Mouse (Mus musculus) stomach, embryonic 16.5 days (tissue): ENCODE data around the gene Ephb6. TPM values are rescaled to one million over a fixed set of nuclear protein-coding genes. Genes with fewer than 3 reads are reported as not detected.
A peak's percentile ranks its signal among the peaks of the same experiment; 100 is the strongest.

Experiments used
- ATAC-seq: fragments of 200-750 bp; cut with Nextera tagmentation; 2 replicates; pipeline ENCODE4 v1.8.0; 2017; ENCODE audit warnings: moderate number of reproducible peaks, moderate TSS enrichment; ENCODE audit not compliant: insufficient read depth, low FRiP score
- H3K27ac ChIP-seq: fragments of 300-500 bp; sonication (generic); 2 replicates; pipeline ENCODE4 v1.5.1; 2014; ENCODE audit warnings: low read length
- H3K27me3 ChIP-seq: fragments of 300-500 bp; sonication (generic); 2 replicates; pipeline ENCODE4 v1.6.1; 2014; ENCODE audit warnings: low read length, control low read depth, mixed read lengths; ENCODE audit not compliant: control insufficient read depth, insufficient read depth
- H3K36me3 ChIP-seq: fragments of 300-500 bp; sonication (generic); 2 replicates; pipeline ENCODE4 v1.6.1; 2014; ENCODE audit warnings: low read length; ENCODE audit not compliant: control insufficient read depth, insufficient read depth
- H3K4me1 ChIP-seq: fragments of 300-500 bp; sonication (generic); 2 replicates; pipeline ENCODE4 v1.6.1; 2014; ENCODE audit warnings: low read length, control low read depth, mixed read lengths; ENCODE audit not compliant: control insufficient read depth, insufficient read depth
- H3K4me2 ChIP-seq: fragments of 300-500 bp; sonication (generic); 2 replicates; pipeline ENCODE4 v1.6.1; 2014; ENCODE audit warnings: low read depth, low read length, mixed read lengths
- H3K4me3 ChIP-seq: fragments of 300-500 bp; sonication (generic); replicated peaks from 2 replicates; pipeline ENCODE4 v1.5.1; 2014; ENCODE audit warnings: mild to moderate bottlenecking, low read length
- H3K9ac ChIP-seq: fragments of 300-500 bp; sonication (generic); 2 replicates; pipeline ENCODE4 v1.6.1; 2014; ENCODE audit warnings: low read length
- H3K9me3 ChIP-seq: fragments of 300-500 bp; sonication (generic); replicated peaks from 2 replicates; pipeline ENCODE4 v1.6.1; 2016; ENCODE audit warnings: low read length, control low read depth; ENCODE audit not compliant: control insufficient read depth
- WGBS: fragments of 180-500 bp; shearing (Covaris S2); extraction: QIAGEN DNeasy Blood & Tissue Kit; methylation state at CpG from one replicate; pipeline ENCODE4 v1.1.7; 2014; 5-methylcytosine and 5-hydroxymethylcytosine counted together
- polyA plus RNA-seq: library from polyadenylated mRNA; unstranded; fragments of >200 nt; fragmentation: Nextera tagmentation; extraction: Ambion mirVana; gene quantifications from 2 replicates; pipeline ENCODE4 v1.2.1, GENCODE M21; 2015

Ephb6 gene
- polyA plus RNA-seq, 1 experiment from 2014 or later = 11.0 TPM

- WGBS = 65% methylated on average over 5 of the region's 5 CpGs
- Histone ChIP-seq H3K4me3 (no peak overlapping the region), H3K9ac (no peak overlapping the region), H3K36me3 (no peaks in the 10 kb centered on the region), H3K4me1 (0 out of 2 replicates have a peak, but pooled peaks cover 3% of the 10 kb centered on the region), H3K27me3 (no peaks in the 10 kb centered on the region), H3K4me2 (no peak overlapping the region), H3K27ac (no peak overlapping the region), H3K9me3 (no peaks in the 10 kb centered on the region)
- ATAC-seq = no peak
Measured at GRCm38 (mm10) chr6:41607637-41608036, 2.4 kb downstream of the Ephb6 start.

- Histone ChIP-seq H3K4me2 (no peak overlapping the region), H3K27ac (no peak overlapping the region), H3K36me3 (no peaks in the 10 kb centered on the region), H3K27me3 (no peaks in the 10 kb centered on the region), H3K4me3 (no peak overlapping the region), H3K4me1 (no peaks in the 10 kb centered on the region), H3K9ac (no peak overlapping the region), H3K9me3 (no peaks in the 10 kb centered on the region)
- ATAC-seq = 0 out of 2 replicates have a peak, but pooled peaks have one; percentile 26
- WGBS = 85% methylated on average over 9 of the region's 9 CpGs
Measured at GRCm38 (mm10) chr6:41620173-41620798, 15.0 kb downstream of the Ephb6 start.

- no peak overlapping the region for H3K4me2 ChIP-seq
- ATAC-seq = no peak
- no peak overlapping the region for H3K9ac ChIP-seq
- H3K4me1 ChIP-seq = no peaks in the 10 kb centered on the region
- no peaks in the 10 kb centered on the region for H3K27me3 ChIP-seq
- no peaks in the 10 kb centered on the region for H3K9me3 ChIP-seq
- no peak overlapping the region for H3K4me3 ChIP-seq
- no peaks in the 10 kb centered on the region for H3K36me3 ChIP-seq
- WGBS = 88% methylated on average over 12 of the region's 12 CpGs
- H3K27ac ChIP-seq = no peak overlapping the region
Measured at GRCm38 (mm10) chr6:41621241-41621990, 16.1 kb downstream of the Ephb6 start.

GRCm38 (mm10) chr6:41622661-41623060 is 17.4 kb downstream of the Ephb6 start:
- Histone ChIP-seq H3K4me2 (no peak overlapping the region), H3K9me3 (no peaks in the 10 kb centered on the region), H3K27me3 (no peaks in the 10 kb centered on the region), H3K9ac (no peak overlapping the region), H3K36me3 (no peaks in the 10 kb centered on the region), H3K4me1 (no peaks in the 10 kb centered on the region), H3K4me3 (no peak overlapping the region), H3K27ac (no peak overlapping the region)
- WGBS = 66% methylated on average over 9 of the region's 9 CpGs
- no peak for ATAC-seq

- Histone ChIP-seq H3K36me3 (no peaks in the 10 kb centered on the region), H3K9ac (no peak overlapping the region), H3K9me3 (no peaks in the 10 kb centered on the region), H3K4me3 (no peak overlapping the region), H3K4me2 (no peak overlapping the region), H3K4me1 (no peaks in the 10 kb centered on the region), H3K27me3 (no peaks in the 10 kb centered on the region), H3K27ac (no peak overlapping the region)
- ATAC-seq = no peak
- 65% methylated on average over 1 of the region's 1 CpGs for WGBS
Measured at GRCm38 (mm10) chr6:41628180-41628579, 22.9 kb downstream of the Ephb6 start.

GRCm38 (mm10) chr6:41630791-41631190 is 25.5 kb downstream of the Ephb6 start:
- no peaks in the 10 kb centered on the region for H3K27me3 ChIP-seq
- no peak overlapping the region for H3K4me2 ChIP-seq
- no peak for ATAC-seq
- no peaks in the 10 kb centered on the region for H3K36me3 ChIP-seq
- no peak overlapping the region for H3K9ac ChIP-seq
- H3K9me3 ChIP-seq = no peaks in the 10 kb centered on the region
- no peak overlapping the region for H3K4me3 ChIP-seq
- WGBS = 50% methylated on average over 2 of the region's 2 CpGs
- no peak overlapping the region for H3K27ac ChIP-seq
- H3K4me1 ChIP-seq = no peaks in the 10 kb centered on the region

- Histone ChIP-seq H3K9ac (no peak overlapping the region), H3K27me3 (no peaks in the 10 kb centered on the region), H3K27ac (no peak overlapping the region), H3K36me3 (no peaks in the 10 kb centered on the region), H3K4me3 (no peak overlapping the region), H3K4me2 (no peak overlapping the region), H3K4me1 (no peaks in the 10 kb centered on the region), H3K9me3 (no peaks in the 10 kb centered on the region)
- ATAC-seq = no peak
- 74% methylated on average over 4 of the region's 4 CpGs for WGBS
Measured at GRCm38 (mm10) chr6:41631549-41631948, 26.3 kb downstream of the Ephb6 start.

GRCm38 (mm10) chr6:41635211-41635610 is 29.9 kb downstream of the Ephb6 start:
- H3K4me3 ChIP-seq = peak overlapping the region; percentile 32
- H3K27me3 ChIP-seq = no peaks in the 10 kb centered on the region
- H3K4me1 ChIP-seq = no peaks in the 10 kb centered on the region
- peak overlapping the region; percentile 28 for H3K4me2 ChIP-seq
- no peak overlapping the region for H3K27ac ChIP-seq
- no peak overlapping the region for H3K9ac ChIP-seq
- H3K9me3 ChIP-seq = no peaks in the 10 kb centered on the region
- no peak for ATAC-seq
- H3K36me3 ChIP-seq = no peaks in the 10 kb centered on the region
- WGBS = 36% methylated on average over 1 of the region's 1 CpGs

- H3K27ac ChIP-seq = no peak within 1 kb of the TSS
- H3K4me3 ChIP-seq = peak within 1 kb of the TSS; percentile 32
- no peaks in the 10 kb centered on the region for H3K9me3 ChIP-seq
- WGBS = 21% methylated on average over 5 of the region's 5 CpGs
- no peaks in the 10 kb centered on the region for H3K36me3 ChIP-seq
- peak within 1 kb of the TSS; percentile 38 for H3K9ac ChIP-seq
- no peaks in the 10 kb centered on the region for H3K4me1 ChIP-seq
- no peaks in the 10 kb centered on the region for H3K27me3 ChIP-seq
- peak; percentile 69 for ATAC-seq
- H3K4me2 ChIP-seq = peak within 1 kb of the TSS; percentile 28
Measured at GRCm38 (mm10) chr6:41636178-41636577, 30.9 kb downstream of the Ephb6 start, which contains the start of gene Trpv6. Gene Trpv6 (minus strand): TSS chr6:41636405.
